Mouse (Mus musculus): Measurements from ENCODE around the gene Ugt1a9.
A peak's percentile ranks its signal among the peaks of the same experiment; 100 is the strongest.
"Not testable (repeated sequence)": the region's sequence is repeated elsewhere in the genome, so short reads cannot be mapped to it uniquely, and the experiment has no call there.

Ugt1a9 gene

DNA sequence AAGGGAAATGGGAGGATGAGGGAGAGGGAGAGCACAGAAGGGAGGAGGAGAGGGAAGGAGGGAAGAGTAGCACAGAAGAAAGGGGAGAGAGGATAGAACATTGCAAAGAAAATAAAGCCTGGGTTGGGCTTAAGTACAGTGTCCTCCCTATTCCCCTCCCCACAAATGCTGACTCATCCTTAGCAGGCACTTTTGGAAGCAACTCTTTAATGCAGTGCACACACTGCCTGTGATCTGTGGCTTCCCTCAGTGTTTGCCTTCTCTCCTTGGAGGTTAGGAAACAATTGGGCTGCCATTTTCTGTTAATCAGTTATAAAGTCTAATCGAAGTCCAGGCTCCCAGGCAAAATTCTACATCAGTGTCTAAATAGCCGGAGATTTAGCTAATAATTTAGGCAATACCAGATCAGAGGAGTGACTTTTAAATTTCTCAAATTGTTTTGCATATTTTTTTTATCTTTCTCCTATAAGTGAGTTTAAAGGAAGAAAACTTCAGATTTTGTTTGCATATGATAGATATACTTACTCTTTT lies 38.5 kb downstream of the Ugt1a9 start:
- DNase-seq (ENCODE audit: low read depth), result not testable (repeated sequence)

DNA sequence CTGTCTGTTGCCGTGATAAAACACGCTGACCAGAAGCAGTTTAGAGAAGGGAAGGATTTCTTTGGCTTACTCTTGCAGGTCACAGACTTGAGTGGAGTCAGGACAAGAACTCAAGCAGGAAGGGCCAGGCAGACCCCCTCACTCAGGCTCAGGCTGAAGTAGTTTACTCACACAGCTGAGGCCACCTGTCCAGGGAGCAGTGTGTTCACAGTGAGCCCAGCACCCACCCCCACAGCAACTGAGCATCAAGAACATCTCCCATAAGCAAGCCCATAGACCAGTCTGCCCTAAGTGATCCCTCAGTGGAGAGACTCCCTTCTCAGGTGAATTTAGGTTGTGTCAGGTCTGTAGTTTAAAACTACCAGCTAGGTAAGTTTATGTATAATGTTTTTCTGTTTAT lies 39.0 kb downstream of the Ugt1a9 start:
- DNase-seq (ENCODE audit: low read depth), result not testable (repeated sequence)

DNA sequence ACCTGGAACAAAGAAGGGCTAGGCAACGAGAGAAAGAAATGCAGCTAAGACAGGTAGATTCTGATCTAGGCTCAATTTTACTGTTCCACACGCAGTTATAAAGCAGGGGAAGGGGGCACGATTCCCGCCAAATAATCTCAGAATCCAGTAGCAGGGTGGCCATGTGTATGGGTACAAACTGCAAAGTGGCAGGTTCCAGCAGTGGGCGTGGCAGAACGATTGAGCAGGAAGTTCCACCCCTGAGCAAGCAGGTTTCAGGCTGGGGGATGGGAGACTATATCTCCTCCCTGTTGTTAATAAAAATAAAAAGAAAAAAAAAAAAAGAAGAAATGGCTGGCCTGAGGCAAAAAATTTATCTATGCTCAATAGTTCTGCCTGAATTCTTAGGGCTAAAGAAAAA lies 42.2 kb downstream of the Ugt1a9 start:
- DNase-seq (ENCODE audit: low read depth), result not testable (repeated sequence)

DNA sequence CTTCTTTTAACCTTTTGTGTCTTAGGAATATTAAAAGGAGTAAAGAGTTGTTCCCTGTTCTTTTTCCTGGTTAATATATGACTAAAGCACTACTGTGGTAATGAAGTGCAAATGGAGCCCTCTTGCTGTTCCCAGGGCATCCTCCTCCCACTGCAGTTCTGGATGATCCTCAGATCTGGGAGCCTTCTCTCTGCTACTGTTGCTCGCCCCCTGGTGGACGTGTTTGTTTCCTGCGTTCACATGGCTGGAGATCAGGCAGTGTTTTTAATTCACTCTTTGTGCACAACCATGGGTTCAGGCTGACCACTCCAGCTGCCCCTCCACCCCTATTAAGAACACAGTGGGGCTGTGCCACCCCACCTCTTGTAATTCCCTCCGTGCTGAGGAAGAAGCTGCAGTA lies 50.0 kb downstream of the Ugt1a9 start:
- DNase-seq (ENCODE audit: low read depth), result peak; percentile 43

DNA sequence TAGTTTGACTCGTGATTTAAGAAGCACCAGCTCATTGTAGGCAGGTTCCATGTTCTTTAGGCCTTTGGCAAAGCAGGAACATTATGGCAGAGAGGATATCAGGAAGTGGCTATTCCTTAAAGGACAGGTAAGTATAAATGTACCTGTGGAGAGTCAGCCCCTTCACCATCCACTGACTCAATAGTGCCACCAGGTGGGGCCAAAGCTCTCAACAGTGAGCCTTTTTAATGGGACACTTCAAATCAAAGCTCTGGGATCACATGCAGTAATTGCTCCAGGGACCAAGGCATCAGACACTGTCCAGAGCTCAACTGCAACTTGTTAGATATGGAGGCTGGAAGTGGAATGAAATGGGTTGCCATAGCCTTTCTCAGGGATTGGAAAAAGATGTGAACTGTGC lies 50.9 kb downstream of the Ugt1a9 start:
- peak; percentile 64 for DNase-seq (ENCODE audit: low read depth)

DNA sequence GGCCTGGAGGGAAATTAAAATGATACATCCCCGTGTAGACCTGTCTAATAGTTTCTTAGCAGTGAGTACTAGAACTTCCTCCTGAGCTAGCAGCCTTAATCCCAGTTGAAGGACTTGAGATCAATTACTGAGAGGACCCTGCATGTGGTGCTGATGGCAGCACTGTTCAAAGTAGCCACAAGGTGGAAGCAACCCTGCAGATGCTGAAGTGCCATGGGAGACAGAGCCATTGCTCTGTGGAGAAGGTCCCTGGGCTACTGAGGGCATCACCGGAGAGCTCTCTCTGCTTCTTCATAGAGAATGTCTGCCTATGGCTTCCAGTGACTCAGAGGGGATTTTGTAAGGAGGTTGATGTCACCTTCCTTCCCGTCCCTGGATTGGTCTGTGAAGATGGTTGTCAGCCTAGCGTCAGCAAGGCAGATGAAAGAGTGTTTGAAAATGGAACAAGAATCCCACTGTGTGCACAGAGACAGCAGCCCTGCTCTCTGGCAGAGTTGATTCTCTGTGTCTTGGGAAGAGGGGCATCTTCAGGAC lies 55.3 kb downstream of the Ugt1a9 start:
- DNase-seq (ENCODE audit: low read depth), result not testable (repeated sequence)

DNA sequence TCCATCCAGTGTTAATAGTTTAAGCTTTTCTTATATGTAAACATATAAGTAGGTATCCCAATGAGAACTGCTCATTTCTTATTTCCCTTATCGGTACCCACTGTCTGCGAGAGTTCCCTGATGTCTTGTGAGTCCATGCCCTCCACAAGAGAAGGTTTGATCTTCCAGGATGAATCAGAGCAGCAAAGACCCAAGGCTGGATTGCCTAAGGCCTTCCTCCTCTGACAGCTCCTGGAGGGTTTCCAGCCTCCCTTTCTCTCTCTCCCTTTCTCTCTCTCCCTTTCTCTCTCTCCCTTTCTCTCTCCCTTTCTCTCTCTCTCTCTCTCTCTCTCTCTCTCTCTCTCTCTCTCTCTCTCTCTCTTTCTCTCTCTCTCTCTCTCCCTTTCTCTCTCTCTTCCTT lies 58.5 kb downstream of the Ugt1a9 start:
- peak; percentile 72 for DNase-seq (ENCODE audit: low read depth)

DNA sequence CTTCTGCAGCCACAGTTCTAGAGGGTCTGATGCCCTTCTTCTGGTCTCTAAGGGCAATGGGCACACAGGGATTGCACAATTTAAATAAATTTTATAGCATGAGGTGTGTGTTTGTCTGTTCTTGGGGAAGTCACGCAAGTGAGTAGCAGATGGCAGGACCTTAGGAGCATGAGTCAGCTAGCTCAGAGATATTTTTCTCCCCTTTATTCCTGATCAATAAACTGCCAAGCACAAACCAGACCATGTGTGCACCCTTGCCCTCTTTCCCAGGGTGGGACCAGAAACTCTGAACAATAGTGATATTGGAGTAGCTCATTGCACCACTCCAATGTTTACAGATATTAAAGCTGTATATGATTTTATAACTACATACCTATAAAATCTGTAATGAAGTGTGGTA lies 59.6 kb downstream of the Ugt1a9 start:
- DNase-seq (ENCODE audit: low read depth), result not testable (repeated sequence)

DNA sequence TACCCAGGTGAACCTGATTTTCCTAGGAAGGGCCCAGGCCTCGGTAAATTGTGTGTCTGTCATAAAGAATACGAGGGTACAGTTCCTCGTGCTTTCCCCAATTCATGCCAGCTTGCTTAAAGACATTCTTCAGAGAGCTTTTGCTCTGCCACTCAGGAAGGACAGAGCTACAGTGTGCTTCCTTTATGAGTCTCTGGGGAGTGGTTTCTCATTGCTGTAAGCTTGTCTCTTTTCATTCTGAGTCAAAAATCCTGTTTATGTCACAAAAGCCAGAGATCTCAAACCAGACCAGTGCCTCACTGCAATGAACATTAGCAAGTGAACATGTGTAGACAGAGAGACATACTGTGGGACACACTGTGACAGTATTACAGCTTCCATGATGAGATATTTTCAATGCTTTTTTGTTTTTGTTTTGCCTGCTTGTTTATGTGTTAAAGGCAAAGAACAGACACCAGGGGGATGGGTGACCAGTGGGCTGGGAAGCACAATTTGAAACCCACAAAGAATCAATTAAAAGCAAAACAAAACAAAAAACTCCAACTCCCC lies 63.4 kb downstream of the Ugt1a9 start:
- DNase-seq (ENCODE audit: low read depth), result peak; percentile 37

DNA sequence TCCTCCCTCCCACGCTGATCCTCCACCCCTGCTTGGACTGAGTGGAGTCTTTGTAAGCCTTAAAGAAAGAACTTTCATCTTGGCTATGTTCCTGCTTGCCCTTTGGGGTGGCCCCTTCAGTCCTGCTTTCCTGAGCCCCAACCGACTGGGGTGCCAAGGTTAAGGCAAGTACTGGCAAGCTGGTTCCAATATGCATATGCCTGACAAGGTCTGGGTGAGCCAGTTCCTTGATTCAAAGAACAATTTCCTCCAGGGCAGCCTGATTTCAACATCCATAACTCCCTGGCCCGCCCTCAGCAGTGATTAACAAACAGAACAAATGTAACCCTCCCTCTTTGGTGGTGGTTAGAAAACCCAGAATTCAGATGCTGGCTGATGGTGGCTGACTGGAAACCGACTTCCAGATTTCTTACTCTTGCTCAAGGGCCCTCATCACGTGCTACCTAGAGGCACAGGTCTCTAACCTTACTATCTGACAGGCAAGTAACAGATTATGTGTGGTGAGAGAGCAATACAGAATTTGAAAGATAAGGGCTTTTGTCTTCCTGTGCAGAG lies 63.9 kb downstream of the Ugt1a9 start, which contains the start of gene Ugt1a6a:
Ugt1a6a (plus strand) TSS at position 353 of the 555 bp plus-strand sequence.
- DNase-seq (ENCODE audit: low read depth), result peak; percentile 90

DNA sequence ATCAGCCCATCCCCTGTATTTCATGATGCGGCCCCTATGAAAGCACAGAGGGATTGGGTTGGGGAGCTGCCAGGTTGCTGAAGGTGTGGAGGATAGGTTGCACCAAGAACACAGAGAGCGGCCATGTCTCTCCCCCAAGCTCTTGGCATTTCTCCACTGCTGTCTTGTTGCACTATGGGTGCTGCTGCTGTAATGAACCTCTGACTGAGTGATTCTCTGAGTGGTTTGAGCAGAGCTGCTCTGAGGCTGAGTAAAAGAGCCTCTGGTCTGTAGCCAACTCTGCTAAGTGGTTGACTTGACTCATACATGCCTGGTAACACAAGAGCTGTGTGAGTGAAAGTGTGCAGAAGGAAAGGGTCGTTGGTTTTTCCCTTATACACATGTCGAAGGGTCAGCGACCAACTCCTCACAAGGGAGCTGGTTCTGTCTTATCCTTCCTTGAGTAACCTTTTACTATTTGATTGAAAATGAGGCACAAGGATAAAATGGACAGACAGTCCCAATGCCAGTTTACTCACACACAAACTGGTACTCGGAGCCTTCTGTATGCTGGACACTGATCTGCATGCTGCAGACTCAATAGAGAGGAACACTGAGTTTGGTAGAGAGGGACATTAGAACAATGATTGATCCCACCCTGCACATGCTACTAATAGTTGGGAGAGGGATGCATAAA lies 64.8 kb downstream of the Ugt1a9 start:
- DNase-seq (ENCODE audit: low read depth), result peak; percentile 86

DNA sequence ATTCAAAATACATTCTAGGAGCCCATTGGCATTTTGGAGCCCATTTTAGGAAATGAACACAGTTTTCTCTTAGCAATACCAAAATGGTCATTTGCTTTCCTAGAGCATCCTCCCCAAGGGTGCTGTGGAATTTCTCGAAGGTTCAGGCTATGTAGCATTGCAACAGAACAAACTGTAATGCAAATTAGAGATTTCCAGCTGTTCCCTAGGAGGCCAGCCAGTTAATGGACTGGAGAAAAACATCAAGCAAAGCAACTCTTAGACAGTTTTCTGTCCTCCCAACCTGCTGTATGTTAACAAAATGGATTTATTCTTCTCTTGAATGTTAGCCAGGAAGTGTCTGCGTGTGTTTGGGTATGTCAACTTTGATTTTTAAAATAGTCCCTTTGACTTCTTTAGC lies 66.0 kb downstream of the Ugt1a9 start:
- peak; percentile 73 for DNase-seq (ENCODE audit: low read depth)

DNA sequence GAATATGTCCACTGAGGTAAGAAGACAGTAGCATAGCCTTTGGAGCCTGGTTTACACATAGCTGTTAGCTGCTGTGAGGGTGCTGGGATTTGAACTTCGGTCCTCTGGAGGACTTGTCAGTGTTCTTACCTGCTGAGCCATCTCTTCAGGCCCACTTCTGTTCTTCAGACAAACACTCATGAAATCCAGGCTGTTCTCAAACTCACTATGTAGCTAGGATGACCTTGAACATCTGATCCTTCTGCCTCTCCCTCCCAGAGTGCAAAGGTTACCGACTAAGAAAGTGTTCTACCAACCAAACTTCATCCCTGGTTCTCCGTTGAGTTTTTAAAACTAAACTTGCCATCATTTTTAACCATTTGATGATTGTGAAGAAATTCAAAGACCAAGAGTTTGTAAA lies 66.7 kb downstream of the Ugt1a9 start:
- no peak for DNase-seq (ENCODE audit: low read depth)

DNA sequence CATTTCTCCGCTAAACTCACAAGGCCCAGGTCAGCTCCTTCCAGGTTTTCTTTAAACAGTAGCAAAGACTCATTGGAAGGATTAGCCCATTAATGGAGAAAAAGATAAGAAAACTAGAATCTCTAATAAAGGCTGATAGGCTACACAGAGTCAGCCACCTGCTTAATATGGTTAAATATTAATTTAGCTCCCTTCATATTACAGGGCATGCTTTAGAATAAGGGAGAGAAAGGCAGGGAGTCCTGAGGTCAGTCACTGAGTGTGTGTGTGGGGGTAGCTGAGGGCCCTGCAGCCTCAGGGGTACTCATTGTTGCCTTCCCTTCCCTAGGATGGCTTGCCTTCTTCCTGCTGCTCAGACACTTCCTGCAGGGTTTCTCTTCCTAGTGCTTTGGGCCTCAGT lies 67.5 kb downstream of the Ugt1a9 start:
- no peak for DNase-seq (ENCODE audit: low read depth)

DNA sequence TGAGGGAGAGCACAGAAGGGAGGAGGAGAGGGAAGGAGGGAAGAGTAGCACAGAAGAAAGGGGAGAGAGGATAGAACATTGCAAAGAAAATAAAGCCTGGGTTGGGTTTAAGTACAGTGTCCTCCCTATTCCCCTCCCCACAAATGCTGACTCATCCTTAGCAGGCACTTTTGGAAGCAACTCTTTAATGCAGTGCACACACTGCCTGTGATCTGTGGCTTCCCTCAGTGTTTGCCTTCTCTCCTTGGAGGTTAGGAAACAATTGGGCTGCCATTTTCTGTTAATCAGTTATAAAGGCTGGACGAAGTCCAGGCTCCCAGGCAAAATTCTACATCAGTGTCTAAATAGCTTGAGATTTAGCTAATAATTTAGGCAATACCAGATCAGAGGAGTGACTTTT lies 69.9 kb downstream of the Ugt1a9 start:
- DNase-seq (ENCODE audit: low read depth), result peak; percentile 84

DNA sequence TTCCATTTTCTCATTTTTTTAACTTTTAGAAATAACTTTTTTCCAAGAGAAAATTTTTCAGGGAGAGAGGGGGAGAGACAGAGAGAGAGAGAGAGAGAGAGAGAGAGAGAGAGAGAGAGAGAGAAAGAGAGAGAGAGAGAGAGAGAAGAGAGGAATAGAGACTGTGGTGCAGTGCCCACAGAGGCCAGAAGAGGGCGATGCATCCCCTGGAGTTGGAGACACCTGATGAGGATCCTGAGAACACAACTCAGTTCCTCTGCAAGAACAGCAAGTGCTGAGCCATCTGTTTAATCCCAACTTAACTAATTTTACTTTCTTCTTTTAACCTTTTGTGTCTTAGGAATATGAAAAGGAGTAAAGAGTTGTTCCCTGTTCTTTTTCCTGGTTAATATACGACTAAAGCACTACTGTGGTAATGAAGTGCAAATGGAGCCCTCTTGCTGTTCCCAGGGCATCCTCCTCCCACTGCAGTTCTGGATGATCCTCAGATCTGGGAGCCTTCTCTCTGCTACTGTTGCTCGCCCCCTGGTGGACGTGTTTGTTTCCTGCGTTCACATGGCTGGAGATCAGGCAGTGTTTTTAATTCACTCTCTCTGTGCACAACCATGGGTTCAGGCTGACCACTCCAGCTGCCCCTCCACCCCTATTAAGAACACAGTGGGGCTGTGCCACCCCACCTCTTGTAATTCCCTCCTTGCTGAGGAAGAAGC lies 73.5 kb downstream of the Ugt1a9 start:
- DNase-seq (ENCODE audit: low read depth), result peak; percentile 79

DNA sequence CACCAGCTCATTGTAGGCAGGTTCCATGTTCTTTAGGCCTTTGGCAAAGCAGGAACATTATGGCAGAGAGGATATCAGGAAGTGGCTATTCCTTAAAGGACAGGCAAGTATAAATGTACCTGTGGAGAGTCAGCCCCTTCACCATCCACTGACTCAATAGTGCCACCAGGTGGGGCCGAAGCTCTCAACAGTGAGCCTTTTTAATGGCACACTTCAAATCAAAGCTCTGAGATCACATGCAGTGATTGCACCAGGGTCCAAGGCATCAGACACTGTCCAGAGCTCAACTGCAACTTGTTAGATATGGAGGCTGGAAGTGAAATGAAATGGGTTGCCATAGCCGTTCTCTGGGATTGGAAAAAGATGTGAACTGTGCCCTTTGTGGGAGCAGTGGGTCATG lies 74.7 kb downstream of the Ugt1a9 start:
- peak; percentile 71 for DNase-seq (ENCODE audit: low read depth)

DNA sequence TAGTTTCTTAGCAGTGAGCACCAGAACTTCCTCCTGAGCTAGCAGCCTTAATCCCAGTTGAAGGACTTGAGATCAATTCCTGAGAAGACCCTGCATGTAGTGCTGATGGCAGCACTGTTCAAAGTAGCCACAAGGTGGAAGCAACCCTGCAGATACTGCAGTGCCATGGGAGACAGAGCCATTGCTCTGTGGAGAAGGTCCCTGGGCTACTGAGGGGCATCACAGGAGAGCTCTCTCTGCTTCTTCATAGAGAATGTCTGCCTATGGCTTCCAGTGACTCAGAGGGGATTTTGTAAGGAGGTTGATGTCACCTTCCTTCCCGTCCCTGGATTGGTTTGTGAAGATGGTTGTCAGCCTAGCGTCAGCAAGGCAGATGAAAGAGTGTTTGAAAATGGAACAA lies 79.5 kb downstream of the Ugt1a9 start:
- peak; percentile 54 for DNase-seq (ENCODE audit: low read depth)

DNA sequence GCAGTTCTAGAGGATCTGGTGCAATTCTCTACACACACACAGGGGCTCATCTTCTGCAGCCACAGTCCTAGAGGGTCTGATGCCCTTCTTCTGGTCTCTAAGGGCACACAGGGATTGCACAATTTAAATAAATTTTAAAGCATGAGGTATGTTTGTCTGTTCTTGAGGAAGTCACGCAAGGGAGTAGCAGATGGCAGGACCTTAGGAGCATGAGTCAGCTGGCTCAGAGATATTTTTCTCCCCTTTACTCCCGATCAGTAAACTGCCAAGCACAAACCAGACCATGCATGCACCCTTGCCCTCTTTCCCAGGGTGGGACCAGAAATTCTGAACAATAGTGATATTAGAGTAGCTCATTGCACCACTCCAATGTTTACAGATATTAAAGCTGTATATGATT lies 87.8 kb downstream of the Ugt1a9 start:
- no peak for DNase-seq (ENCODE audit: low read depth)

DNA sequence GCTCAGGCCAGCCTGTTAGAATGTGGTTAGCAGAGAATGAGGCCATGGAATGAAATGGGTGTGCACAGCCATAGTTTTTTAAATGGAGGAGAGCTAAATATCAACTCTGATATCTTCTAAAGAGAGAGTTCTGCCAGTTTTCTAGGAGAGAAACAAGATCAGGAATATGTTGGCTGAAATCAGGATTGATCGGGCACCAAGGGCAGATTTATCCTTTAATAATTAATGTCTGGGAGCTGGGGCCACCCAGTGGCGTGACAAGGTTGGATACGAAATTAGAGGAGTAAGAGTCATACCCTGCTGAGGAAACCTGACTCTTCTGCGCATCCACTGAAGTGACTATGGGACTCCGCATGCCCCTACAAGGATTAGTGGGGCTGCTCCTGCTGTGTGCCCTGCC lies 95.1 kb downstream of the Ugt1a9 start, which contains the start of gene Ugt1a5:
Ugt1a5 (plus strand) TSS at position 302 of the 400 bp plus-strand sequence.
- no peak for DNase-seq (ENCODE audit: low read depth)

DNA sequence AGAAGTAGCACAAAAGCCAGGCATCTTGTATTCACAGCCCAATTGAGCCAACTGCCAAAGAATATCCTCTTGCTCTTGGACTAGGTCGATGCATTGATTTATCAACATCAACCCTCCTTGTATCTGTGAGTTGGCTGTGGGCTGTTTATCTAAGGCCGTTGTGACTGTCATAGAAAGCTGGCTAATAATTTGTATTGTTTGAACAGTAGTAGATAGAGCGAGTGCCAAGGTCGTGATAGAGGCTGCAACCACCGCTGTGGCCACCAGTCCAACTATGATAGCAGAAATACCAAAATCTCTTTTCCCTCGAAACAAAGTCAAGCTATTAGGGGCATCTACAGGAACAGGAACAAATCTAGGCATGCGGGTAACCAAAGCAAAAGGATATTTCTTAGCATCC lies 101.6 kb downstream of the Ugt1a9 start:
- DNase-seq (ENCODE audit: low read depth), result not testable (repeated sequence)

DNA sequence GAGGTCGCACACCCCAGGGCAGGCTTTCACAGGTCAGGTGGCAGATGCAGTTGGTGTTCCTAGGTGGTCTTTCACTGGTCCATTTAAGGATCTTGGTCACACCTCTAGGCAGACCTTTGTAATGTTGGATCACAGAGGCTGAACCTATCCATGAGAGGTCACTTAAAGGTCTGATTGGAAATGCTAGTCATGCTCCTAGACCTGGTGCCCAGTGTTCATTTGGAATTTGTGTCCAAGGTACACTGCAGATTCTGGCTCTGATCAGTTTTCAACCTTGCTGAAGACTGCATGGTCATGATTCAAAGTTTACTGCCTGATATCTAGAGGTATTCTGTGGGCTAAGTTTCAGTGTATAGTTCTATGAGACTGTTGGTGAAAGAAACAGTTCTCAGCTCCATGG lies 109.1 kb downstream of the Ugt1a9 start:
- DNase-seq (ENCODE audit: low read depth), result no peak

Data from NIH3T3 (cell line).